In genomic region chr8:82774482-82774881, GRCm38 (mm10) we compare ENCODE assay signal across 8 mouse cellular contexts. TPM values are rescaled to one million over a fixed set of nuclear protein-coding genes. Genes with fewer than 3 reads are reported as not detected.
DNase-seq lines count a peak whose midpoint lies in the region; ATAC-seq lines count a peak whose summit lies in the region.

No protein-coding gene starts in this region.

- H3K36me3 ChIP-seq in hindbrain, embryonic 12.5 days: peaks cover 20% of the 10 kb centered on the region

- H3K9me3 ChIP-seq in hindbrain, embryonic 12.5 days (replicated peaks): no peaks in the 10 kb centered on the region

- 54% methylated on average over 6 of the region's 6 CpGs for WGBS in hindbrain, embryonic 12.5 days

- peak; percentile 23 for DNase-seq in left cerebral cortex, adult 11 months (ENCODE audit: low spot score)
- no peak for DNase-seq in left cerebral cortex, postnatal 4 days
- peak; percentile 81 for DNase-seq in brain, adult 2 months (ENCODE audit: low read depth, low spot score)
- peak; percentile 23 for DNase-seq in thymus, postnatal 4 days
- no peak for DNase-seq in ovary, postnatal 10 days (ENCODE audit: low spot score)
- no peak for DNase-seq in layer of hippocampus, adult 11-12 months (ENCODE audit: low spot score)

- peak overlapping the region; percentile 57; the same call in 1 of the 2 replicates for H3K27ac ChIP-seq in hindbrain, embryonic 12.5 days

- peak overlapping the region; percentile 89 for H3K4me3 ChIP-seq in hindbrain, embryonic 12.5 days

- H3K9ac ChIP-seq in hindbrain, embryonic 12.5 days: peak overlapping the region; percentile 94

- H3K4me2 ChIP-seq in hindbrain, embryonic 12.5 days (replicated peaks): peak overlapping the region; percentile 90

- H3K27me3 ChIP-seq in hindbrain, embryonic 12.5 days: no peaks in the 10 kb centered on the region

- peaks cover 12% of the 10 kb centered on the region for H3K4me1 ChIP-seq in hindbrain, embryonic 12.5 days

- ATAC-seq in hindbrain, embryonic 12.5 days (ENCODE audit: low FRiP score): peak; percentile 65
- 0 out of 2 replicates have a peak, but pooled peaks have one; percentile 1 for ATAC-seq in megakaryocyte, adult 5-6 weeks (ENCODE audit: poor library complexity, severe bottlenecking)

- intact Hi-C loops in left cerebral cortex, postnatal 4 days (cut with DNase I): no loop called here

RNA-seq across cellular contexts. Expression of gene Zfp330, which starts 0.5 kb away (rescaled TPM):
- total RNA-seq in left cerebral cortex, postnatal 4 days (2021): 10 to 100 TPM; 56.8 to 57.2 TPM
- polyA plus RNA-seq in hindbrain, embryonic 12.5 days (2016; fragmentation: Nextera tagmentation; extraction: Ambion mirVana): 78.0 and 78.7 TPM in 2 replicates
- total RNA-seq in megakaryocyte, adult 5-6 weeks (2015): 41.3 and 49.9 TPM in 2 replicates
- total RNA-seq in megakaryocyte, adult 5-6 weeks (2017): 67.9 and 73.4 TPM in 2 replicates

Comparison
In these comparisons a context has a peak if more than half of its experiments do, and no peak if none do; other contexts are left out.
1. DNase-seq: peak in left cerebral cortex, adult 11 months (single experiment), brain, adult 2 months (single experiment) and thymus, postnatal 4 days (single experiment); none in left cerebral cortex, postnatal 4 days (single experiment), ovary, postnatal 10 days (single experiment) and layer of hippocampus, adult 11-12 months (single experiment).